Mouse (Mus musculus) heart, embryonic 11.5 days (tissue): Measurements from ENCODE around the gene Il7r. TPM values are rescaled to one million over a fixed set of nuclear protein-coding genes. Genes with fewer than 3 reads are reported as not detected.

Experiments
- ATAC-seq: fragments of 200-750 bp; cut with Nextera tagmentation; replicated peaks from 2 replicates; pipeline ENCODE4 v1.8.0; 2017; ENCODE audit warnings: moderate library complexity; ENCODE audit not compliant: insufficient number of reproducible peaks, low FRiP score, low TSS enrichment
- H3K27ac ChIP-seq: fragments of 300-500 bp; sonication (generic); 2 replicates; pipeline ENCODE4 v1.5.1; 2014; ENCODE audit warnings: mild to moderate bottlenecking, low read depth, low read length
- H3K27me3 ChIP-seq: fragments of 300-500 bp; sonication (generic); 2 replicates; pipeline ENCODE4 v1.6.1; 2014; ENCODE audit warnings: mild to moderate bottlenecking, low read length, mixed read lengths; ENCODE audit not compliant: control insufficient read depth, insufficient read depth
- H3K36me3 ChIP-seq: fragments of 300-500 bp; sonication (generic); 2 replicates; pipeline ENCODE4 v1.6.1; 2014; ENCODE audit warnings: mild to moderate bottlenecking, low read length, moderate library complexity, mixed read lengths; ENCODE audit not compliant: control insufficient read depth, insufficient read depth
- H3K4me1 ChIP-seq: fragments of 300-500 bp; sonication (generic); 2 replicates; pipeline ENCODE4 v1.6.1; 2014; ENCODE audit warnings: low read length; ENCODE audit not compliant: control insufficient read depth, insufficient read depth
- H3K4me2 ChIP-seq: fragments of 300-500 bp; sonication (generic); 2 replicates; pipeline ENCODE4 v1.6.1; 2014; ENCODE audit warnings: mild to moderate bottlenecking, moderate library complexity
- H3K4me3 ChIP-seq: fragments of 300-500 bp; sonication (generic); 2 replicates; pipeline ENCODE4 v1.5.1; 2014; ENCODE audit warnings: low read depth, low read length
- H3K9ac ChIP-seq: fragments of 300-500 bp; sonication (generic); 2 replicates; pipeline ENCODE4 v1.6.1; 2014; ENCODE audit warnings: mild to moderate bottlenecking, low read depth, low read length, moderate library complexity
- H3K9me3 ChIP-seq: fragments of 300-500 bp; sonication (generic); replicated peaks from 2 replicates; pipeline ENCODE4 v1.6.1; 2016; ENCODE audit warnings: low read length; ENCODE audit not compliant: control insufficient read depth
- WGBS: fragments of 180-500 bp; shearing (Covaris S2); extraction: QIAGEN DNeasy Blood & Tissue Kit; methylation state at CpG from one replicate; pipeline ENCODE4 v1.1.7; 2014; ENCODE audit not compliant: insufficient replicate concordance; 5-methylcytosine and 5-hydroxymethylcytosine counted together
- polyA plus RNA-seq: library from polyadenylated mRNA; unstranded; fragments of >200 nt; fragmentation: Nextera tagmentation; extraction: Ambion mirVana; gene quantifications from 2 replicates; pipeline ENCODE4 v1.2.1, GENCODE M21; 2014

Il7r gene
- polyA plus RNA-seq, 1 experiment from 2014 or later: 0.16 TPM

- H3K4me2 ChIP-seq: peak overlapping the region; percentile 38
- no peaks in the 10 kb centered on the region for H3K27me3 ChIP-seq
- peaks cover 6% of the 10 kb centered on the region; the same call in 1 of the 2 replicates for H3K4me1 ChIP-seq
- H3K36me3 ChIP-seq: no peaks in the 10 kb centered on the region
- H3K9me3 ChIP-seq: no peaks in the 10 kb centered on the region
- no peak overlapping the region for H3K9ac ChIP-seq
- no peak overlapping the region for H3K4me3 ChIP-seq
- ATAC-seq: peak; percentile 46; the same call in 1 of the 2 replicates
- 24% methylated on average over 7 of the region's 7 CpGs for WGBS
- H3K27ac ChIP-seq: no peak overlapping the region; the same call in 1 of the 2 replicates
These were observed 66.4 kb downstream of the Il7r start for GRCm38 (mm10) chr15:9463521-9464027.

Other genes with a start within 250 kb of the Il7r start
- gene Ugt3a2, start 194.6 kb downstream of the Il7r start, polyA plus RNA-seq: not detected in 2 replicates
- gene Capsl, start 94.1 kb downstream of the Il7r start, polyA plus RNA-seq: 0.23 TPM in 1 of 2 replicates, not detected in the other
- gene Spef2, start 218.7 kb upstream of the Il7r start, polyA plus RNA-seq: 0.08 and 0.24 TPM in 2 replicates